Mouse (Mus musculus) adipocyte (in vitro differentiated cells): ENCODE data around the gene 9530053A07Rik.

Experiments
- DNase-seq: peaks from one replicate; pipeline ENCODE4 v3.0.0-alpha.2; 2016; ENCODE audit warnings: low spot score

The 9530053A07Rik gene

GRCm38 (mm10) chr7:28169489-28170422, 40.5 kb downstream of the 9530053A07Rik start, which contains the start of gene Fbl:
Fbl (plus strand) TSS chr7:28169710.
- DNase-seq, result peak; percentile 88

- no peak for DNase-seq
Observed at GRCm38 (mm10) chr7:28175358-28175757, 46.1 kb downstream of the 9530053A07Rik start.

GRCm38 (mm10) chr7:28179228-28179627, 50.0 kb downstream of the 9530053A07Rik start, which contains the start of gene Dyrk1b:
Dyrk1b (plus strand) TSS chr7:28179469.
- peak; percentile 98 for DNase-seq

GRCm38 (mm10) chr7:28179741-28180377, 50.6 kb downstream of the 9530053A07Rik start:
- peak; percentile 95 for DNase-seq

- DNase-seq, result no peak
Observed at GRCm38 (mm10) chr7:28180890-28181289, 51.6 kb downstream of the 9530053A07Rik start.

- no peak for DNase-seq
Observed at GRCm38 (mm10) chr7:28181376-28181775, 52.1 kb downstream of the 9530053A07Rik start.

- DNase-seq, result no peak
Observed at GRCm38 (mm10) chr7:28182320-28182719, 53.1 kb downstream of the 9530053A07Rik start.

- DNase-seq, result no peak
Observed at GRCm38 (mm10) chr7:28185884-28186283, 56.6 kb downstream of the 9530053A07Rik start.

- no peak for DNase-seq
Observed at GRCm38 (mm10) chr7:28186631-28187030, 57.4 kb downstream of the 9530053A07Rik start.

- no peak for DNase-seq
Observed at GRCm38 (mm10) chr7:28191489-28191888, 62.2 kb downstream of the 9530053A07Rik start.

- DNase-seq, result no peak
Observed at GRCm38 (mm10) chr7:28191903-28192302, 62.6 kb downstream of the 9530053A07Rik start.

GRCm38 (mm10) chr7:28195414-28196098, 66.3 kb downstream of the 9530053A07Rik start:
- no peak for DNase-seq

- peak; percentile 47 for DNase-seq
Observed at GRCm38 (mm10) chr7:28196528-28196927, 67.3 kb downstream of the 9530053A07Rik start.

- DNase-seq, result no peak
Observed at GRCm38 (mm10) chr7:28199054-28199453, 69.8 kb downstream of the 9530053A07Rik start.

GRCm38 (mm10) chr7:28203207-28204108, 74.2 kb downstream of the 9530053A07Rik start:
- no peak for DNase-seq

- no peak for DNase-seq
Observed at GRCm38 (mm10) chr7:28206044-28206600, 76.9 kb downstream of the 9530053A07Rik start.

- DNase-seq, result no peak
Observed at GRCm38 (mm10) chr7:28208396-28208987, 79.2 kb downstream of the 9530053A07Rik start.

- DNase-seq, result no peak
Observed at GRCm38 (mm10) chr7:28208988-28209508, 79.8 kb downstream of the 9530053A07Rik start.

- DNase-seq, result no peak
Observed at GRCm38 (mm10) chr7:28210731-28211130, 81.5 kb downstream of the 9530053A07Rik start.

GRCm38 (mm10) chr7:28214142-28214541, 84.9 kb downstream of the 9530053A07Rik start:
- DNase-seq, result peak; percentile 67
